Comparison of ENCODE assay signal across 8 mouse cellular contexts in genomic region chr8:119425533-119425932, GRCm38 (mm10). TPM values are rescaled to one million over a fixed set of nuclear protein-coding genes. Genes with fewer than 3 reads are reported as not detected.
DNase-seq lines count a peak whose midpoint lies in the region; ATAC-seq lines count a peak whose summit lies in the region.

No protein-coding gene starts in this region.

- 69% methylated on average over 10 of the region's 10 CpGs for WGBS in heart, embryonic 13.5 days

- DNase-seq in kidney, adult 11 months, result peak; percentile 69
- DNase-seq in kidney, adult 18-20 months, result no peak
- peak; percentile 65 to 78 for DNase-seq in kidney, postnatal 36 days
- no peak for DNase-seq in retina, embryonic 14.5 days (ENCODE audit: low spot score)
- no peak for DNase-seq in left cerebral cortex, postnatal 25 days (ENCODE audit: low spot score in 2 of 2)

- ATAC-seq in heart, embryonic 13.5 days (ENCODE audit: extremely low read depth, insufficient number of reproducible peaks, low FRiP score, low TSS enrichment), result no peak
- ATAC-seq in megakaryocyte progenitor cell, adult 5-6 weeks (replicated peaks; ENCODE audit: poor library complexity), result peak; percentile 49
- no peak for ATAC-seq in erythroblast, adult 5-6 weeks (replicated peaks; ENCODE audit: low FRiP score, poor library complexity, severe bottlenecking)

- no peak overlapping the region for H3K4me2 ChIP-seq in heart, embryonic 13.5 days

- H3K4me3 ChIP-seq in heart, embryonic 13.5 days, result no peak overlapping the region

- no peaks in the 10 kb centered on the region for H3K36me3 ChIP-seq in heart, embryonic 13.5 days

- no peaks in the 10 kb centered on the region for H3K9me3 ChIP-seq in heart, embryonic 13.5 days

- intact Hi-C loops in left cerebral cortex, postnatal 25 days (cut with DNase I), result no loop called here

- peak overlapping the region; percentile 73 for H3K27ac ChIP-seq in heart, embryonic 13.5 days (replicated peaks)

- 0 out of 2 replicates have a peak overlapping the region, but pooled peaks have one; percentile 24 for H3K9ac ChIP-seq in heart, embryonic 13.5 days

- H3K27me3 ChIP-seq in heart, embryonic 13.5 days (replicated peaks), result 0 out of 2 replicates have a peak, but pooled peaks cover 3% of the 10 kb centered on the region

- H3K4me1 ChIP-seq in heart, embryonic 13.5 days, result peaks cover 50% of the 10 kb centered on the region

RNA-seq across cellular contexts. Expression of gene Osgin1, which starts 8.4 kb away (rescaled TPM):
- polyA plus RNA-seq in heart, embryonic 13.5 days (2015; fragmentation: Nextera tagmentation; extraction: Ambion mirVana), result 0.51 and 0.89 TPM in 2 replicates
- 0.25 and 1.6 TPM in 2 replicates for total RNA-seq in megakaryocyte progenitor cell, adult 5-6 weeks (2015)
- 0.95 and 4.1 TPM in 2 replicates for total RNA-seq in megakaryocyte progenitor cell, adult 5-6 weeks (2017)
- total RNA-seq in erythroblast, adult 5-6 weeks (2015; ENCODE audit: low replicate concordance), result 1.7 TPM in 2 replicates
- total RNA-seq in erythroblast, adult 5-6 weeks (2017; ENCODE audit: low replicate concordance), result 0.70 and 0.94 TPM in 2 replicates
- total RNA-seq in left cerebral cortex, postnatal 25 days (2021), result 1 to 10 TPM in 1 of 2 experiments, under 1 TPM in 1; 0.55 to 1.0 TPM

RNA-seq across cellular contexts. Expression of gene Necab2, which starts 21.0 kb away (rescaled TPM):
- polyA plus RNA-seq in heart, embryonic 13.5 days (2015; fragmentation: Nextera tagmentation; extraction: Ambion mirVana), result 0.57 and 0.79 TPM in 2 replicates
- not detected in 2 replicates for total RNA-seq in megakaryocyte progenitor cell, adult 5-6 weeks (2015)
- total RNA-seq in megakaryocyte progenitor cell, adult 5-6 weeks (2017), result not detected in 2 replicates
- not detected in 2 replicates for total RNA-seq in erythroblast, adult 5-6 weeks (2015; ENCODE audit: low replicate concordance)
- not detected in 2 replicates for total RNA-seq in erythroblast, adult 5-6 weeks (2017; ENCODE audit: low replicate concordance)
- total RNA-seq in left cerebral cortex, postnatal 25 days (2021), result 10 to 100 TPM; 59.0 to 73.8 TPM

RNA-seq across cellular contexts. Expression of gene Mlycd, which starts 30.9 kb away (rescaled TPM):
- polyA plus RNA-seq in heart, embryonic 13.5 days (2015; fragmentation: Nextera tagmentation; extraction: Ambion mirVana), result 17.0 and 17.1 TPM in 2 replicates
- 6.4 and 7.7 TPM in 2 replicates for total RNA-seq in megakaryocyte progenitor cell, adult 5-6 weeks (2015)
- 6.5 and 7.8 TPM in 2 replicates for total RNA-seq in megakaryocyte progenitor cell, adult 5-6 weeks (2017)
- total RNA-seq in erythroblast, adult 5-6 weeks (2015; ENCODE audit: low replicate concordance), result 2.7 TPM in 1 of 2 replicates, not detected in the other
- total RNA-seq in erythroblast, adult 5-6 weeks (2017; ENCODE audit: low replicate concordance), result 1.3 and 1.8 TPM in 2 replicates
- total RNA-seq in left cerebral cortex, postnatal 25 days (2021), result 10 to 100 TPM; 28.6 to 30.3 TPM

Comparison
In these comparisons a context has a peak if more than half of its experiments do, and no peak if none do; other contexts are left out.
1. DNase-seq: peak in kidney, adult 11 months (single experiment) and kidney, postnatal 36 days (2 of 2); none in kidney, adult 18-20 months (single experiment), retina, embryonic 14.5 days (single experiment) and left cerebral cortex, postnatal 25 days (0 of 2).
2. RNA of gene Necab2, which starts 21.0 kb away (total RNA-seq): 59.0 to 73.8 TPM in left cerebral cortex, postnatal 25 days; not detected in megakaryocyte progenitor cell, adult 5-6 weeks and not detected in erythroblast, adult 5-6 weeks; every median in the first group is over 10 times any median in the second.